Mouse (Mus musculus) lung, embryonic 15.5 days (tissue): Measurements from ENCODE around the gene Arrdc3. TPM values are rescaled to one million over a fixed set of nuclear protein-coding genes. Genes with fewer than 3 reads are reported as not detected.
A peak's percentile ranks its signal among the peaks of the same experiment; 100 is the strongest.

Experiments
- ATAC-seq: fragments of 200-750 bp; cut with Nextera tagmentation; 2 replicates; pipeline ENCODE4 v1.8.0; 2017; ENCODE audit warnings: moderate number of reproducible peaks, borderline replicate concordance; ENCODE audit not compliant: low FRiP score, low TSS enrichment; ENCODE audit errors: extremely low read depth
- H3K27ac ChIP-seq: fragments of 300-500 bp; sonication (generic); 2 replicates; pipeline ENCODE4 v1.5.1; 2015; ENCODE audit warnings: moderate library complexity, mild to moderate bottlenecking, inconsistent platforms
- H3K27me3 ChIP-seq: fragments of 300-500 bp; sonication (generic); 2 replicates; pipeline ENCODE4 v1.6.1; 2015; ENCODE audit warnings: inconsistent platforms
- H3K36me3 ChIP-seq: fragments of 300-500 bp; sonication (generic); 2 replicates; pipeline ENCODE4 v1.6.1; 2015; ENCODE audit warnings: inconsistent platforms
- H3K4me1 ChIP-seq: fragments of 300-500 bp; sonication (generic); 2 replicates; pipeline ENCODE4 v1.6.1; 2015; ENCODE audit warnings: inconsistent platforms
- H3K4me2 ChIP-seq: fragments of 300-500 bp; sonication (generic); 2 replicates; pipeline ENCODE4 v1.6.1; 2015; ENCODE audit warnings: inconsistent platforms, mild to moderate bottlenecking, moderate library complexity
- H3K4me3 ChIP-seq: fragments of 300-500 bp; sonication (generic); 2 replicates; pipeline ENCODE4 v1.5.1; 2015; ENCODE audit warnings: mild to moderate bottlenecking, inconsistent platforms
- H3K9ac ChIP-seq: fragments of 300-500 bp; sonication (generic); 2 replicates; pipeline ENCODE4 v1.6.1; 2015; ENCODE audit warnings: inconsistent platforms
- H3K9me3 ChIP-seq: fragments of 300-500 bp; sonication (generic); 2 replicates; pipeline ENCODE4 v1.6.1; 2016; ENCODE audit warnings: inconsistent platforms
- WGBS: fragments of 180-500 bp; shearing (Covaris S2); methylation state at CpG from one replicate; pipeline ENCODE4 v1.1.7; 2015; 5-methylcytosine and 5-hydroxymethylcytosine counted together
- polyA plus RNA-seq: library from polyadenylated mRNA; unstranded; fragments of >200 nt; fragmentation: Nextera tagmentation; extraction: Ambion mirVana; gene quantifications from 2 replicates; pipeline ENCODE4 v1.2.1, GENCODE M21; 2015

Gene Arrdc3
- polyA plus RNA-seq, result 56.0 and 63.1 TPM in 2 replicates

- Histone ChIP-seq H3K36me3 (peaks cover 7% of the 10 kb centered on the region; the same call in 1 of the 2 replicates), H3K27me3 (no peaks in the 10 kb centered on the region), H3K27ac (peak within 1 kb of the TSS; percentile 100), H3K4me3 (peak within 1 kb of the TSS; percentile 82), H3K9ac (peak within 1 kb of the TSS; percentile 99), H3K4me2 (peak within 1 kb of the TSS; percentile 56), H3K4me1 (peaks cover 6% of the 10 kb centered on the region), H3K9me3 (no peaks in the 10 kb centered on the region)
- 0% methylated on average over 29 of the region's 31 CpGs for WGBS
- peak; percentile 56; the same call in 1 of the 2 replicates for ATAC-seq
Measured at GRCm38 (mm10) chr13:80883190-80883589, at the start of gene Arrdc3. Arrdc3 (plus strand) TSS chr13:80883384.

- Histone ChIP-seq H3K36me3 (no peaks in the 10 kb centered on the region), H3K4me1 (no peaks in the 10 kb centered on the region), H3K27me3 (no peaks in the 10 kb centered on the region), H3K27ac (no peak overlapping the region), H3K4me2 (no peak overlapping the region), H3K9me3 (no peaks in the 10 kb centered on the region), H3K4me3 (no peak overlapping the region), H3K9ac (no peak overlapping the region)
- 7% methylated on average over 5 of the region's 5 CpGs for WGBS
- peak; percentile 27; the same call in 1 of the 2 replicates for ATAC-seq
Measured at GRCm38 (mm10) chr13:80862215-80862614, 21.0 kb upstream of the Arrdc3 start.

DNA sequence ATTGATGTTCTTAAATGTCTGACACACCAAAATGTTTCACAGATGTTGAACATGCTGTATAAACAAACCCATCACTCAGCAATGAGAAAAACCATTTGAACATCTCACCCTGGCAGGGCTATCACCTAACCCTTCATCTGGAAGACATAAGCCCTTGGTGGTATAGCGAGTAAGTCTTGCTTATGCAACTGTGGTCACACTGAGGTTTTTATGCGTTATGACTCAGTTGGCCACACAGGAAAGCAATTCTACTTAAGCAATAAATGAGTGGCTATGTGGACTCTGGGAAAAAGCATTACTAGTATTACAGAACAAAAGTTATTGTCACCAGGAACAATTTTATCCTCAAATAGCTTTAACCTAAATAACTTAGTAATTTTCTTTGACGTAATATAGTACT is 19.0 kb upstream of the Arrdc3 start:
- 56% methylated on average over 3 of the region's 3 CpGs for WGBS

DNA sequence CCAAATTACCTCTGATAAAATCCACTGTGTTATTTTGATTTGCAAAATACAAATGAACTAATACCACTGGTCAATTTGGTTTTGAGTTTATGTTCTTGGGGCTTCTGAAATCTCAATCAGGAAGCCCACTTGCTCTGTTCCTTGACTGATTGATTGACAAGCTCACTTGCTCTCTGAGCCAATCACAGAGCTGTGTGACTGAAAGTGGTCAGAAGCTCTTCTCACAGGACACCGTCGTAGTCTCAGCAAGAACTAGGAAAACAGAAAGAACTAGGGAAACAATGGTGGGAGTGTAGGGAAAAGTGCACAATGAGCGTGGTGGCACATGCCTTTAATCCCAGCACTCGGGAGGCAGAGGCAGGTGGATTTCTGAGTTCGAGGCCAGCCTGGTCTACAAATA is 8.1 kb upstream of the Arrdc3 start:
- H3K4me1 ChIP-seq, result no peaks in the 10 kb centered on the region
- no peak overlapping the region for H3K9ac ChIP-seq
- no peaks in the 10 kb centered on the region for H3K27me3 ChIP-seq
- H3K4me3 ChIP-seq, result no peak overlapping the region
- no peak overlapping the region for H3K4me2 ChIP-seq
- no peak for ATAC-seq
- no peaks in the 10 kb centered on the region for H3K9me3 ChIP-seq
- H3K36me3 ChIP-seq, result no peaks in the 10 kb centered on the region
- no peak overlapping the region for H3K27ac ChIP-seq
- 80% methylated on average over 5 of the region's 5 CpGs for WGBS

More for the DNA sequence above, 19.0 kb upstream of the Arrdc3 start:
- no peaks in the 10 kb centered on the region for H3K27me3 ChIP-seq
- H3K4me1 ChIP-seq, result no peaks in the 10 kb centered on the region
- H3K4me2 ChIP-seq, result no peak overlapping the region
- H3K27ac ChIP-seq, result no peak overlapping the region
- H3K4me3 ChIP-seq, result no peak overlapping the region
- H3K9ac ChIP-seq, result no peak overlapping the region
- no peak for ATAC-seq
- H3K36me3 ChIP-seq, result no peaks in the 10 kb centered on the region
- no peaks in the 10 kb centered on the region for H3K9me3 ChIP-seq

- no peak for ATAC-seq
- Histone ChIP-seq H3K4me3 (no peak overlapping the region), H3K36me3 (no peaks in the 10 kb centered on the region), H3K27me3 (no peaks in the 10 kb centered on the region), H3K27ac (no peak overlapping the region), H3K4me1 (peaks cover 6% of the 10 kb centered on the region), H3K9ac (no peak overlapping the region), H3K9me3 (no peaks in the 10 kb centered on the region), H3K4me2 (no peak overlapping the region)
- 79% methylated on average over 4 of the region's 4 CpGs for WGBS
Measured at GRCm38 (mm10) chr13:80880756-80881155, 2.4 kb upstream of the Arrdc3 start.

- WGBS, result 20% methylated on average over 6 of the region's 6 CpGs
- Histone ChIP-seq H3K9me3 (no peaks in the 10 kb centered on the region), H3K9ac (no peak overlapping the region), H3K27me3 (no peaks in the 10 kb centered on the region), H3K4me1 (peaks cover 6% of the 10 kb centered on the region), H3K36me3 (no peaks in the 10 kb centered on the region), H3K4me2 (peak overlapping the region; percentile 54), H3K4me3 (no peak overlapping the region), H3K27ac (peak overlapping the region; percentile 100)
- no peak for ATAC-seq
Measured at GRCm38 (mm10) chr13:80881722-80882500, 1.3 kb upstream of the Arrdc3 start.

- Histone ChIP-seq H3K9me3 (no peaks in the 10 kb centered on the region), H3K9ac (peak overlapping the region; percentile 99), H3K27me3 (no peaks in the 10 kb centered on the region), H3K36me3 (peaks cover 2% of the 10 kb centered on the region; the same call in 1 of the 2 replicates), H3K4me2 (peak overlapping the region; percentile 54), H3K4me3 (peak overlapping the region; percentile 82), H3K4me1 (peaks cover 6% of the 10 kb centered on the region), H3K27ac (peak overlapping the region; percentile 100)
- peak; percentile 36; the same call in 1 of the 2 replicates for ATAC-seq
- WGBS, result 0% methylated on average over 23 of the region's 23 CpGs
Measured at GRCm38 (mm10) chr13:80882716-80883135, 458 bp upstream of the Arrdc3 start.

DNA sequence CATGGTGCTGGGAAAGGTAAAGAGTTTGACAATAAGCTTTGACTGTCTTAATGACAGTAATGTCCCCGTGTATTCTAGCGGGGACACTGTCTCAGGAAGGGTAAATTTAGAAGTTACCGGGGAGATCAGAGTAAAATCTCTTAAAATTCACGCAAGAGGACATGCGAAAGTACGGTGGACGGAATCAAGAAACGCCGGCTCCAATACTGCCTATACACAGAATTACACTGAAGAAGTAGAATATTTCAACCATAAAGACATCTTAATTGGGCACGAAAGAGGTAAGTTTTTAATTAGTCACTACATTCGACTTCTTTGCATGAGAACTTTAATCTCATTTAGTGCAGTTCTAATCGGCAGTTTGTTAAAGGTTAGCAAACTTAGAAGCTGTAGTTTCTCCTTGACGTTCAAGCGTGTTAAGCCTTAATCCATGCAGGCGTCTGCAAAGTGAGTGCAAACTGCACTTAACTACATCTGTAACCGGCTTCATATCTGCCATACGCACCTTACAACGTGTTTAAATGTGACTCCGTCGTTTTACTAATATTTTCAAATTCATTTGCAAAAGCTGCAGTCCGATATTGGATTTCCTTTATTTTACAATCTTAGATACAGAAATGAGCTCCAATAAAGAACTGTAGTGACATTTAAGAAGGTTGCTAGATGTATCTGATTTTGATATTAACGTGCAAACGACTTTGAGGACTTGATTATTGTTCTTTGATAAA is 629 bp downstream of the Arrdc3 start:
- peak overlapping the region; percentile 56 for H3K4me2 ChIP-seq
- peaks cover 9% of the 10 kb centered on the region for H3K36me3 ChIP-seq
- H3K9me3 ChIP-seq, result no peaks in the 10 kb centered on the region
- H3K27me3 ChIP-seq, result no peaks in the 10 kb centered on the region
- peak overlapping the region; percentile 82 for H3K4me3 ChIP-seq
- ATAC-seq, result no peak
- H3K27ac ChIP-seq, result peak overlapping the region; percentile 100
- H3K9ac ChIP-seq, result peak overlapping the region; percentile 99
- WGBS, result under 1% methylated on average over 23 of the region's 23 CpGs
- peaks cover 6% of the 10 kb centered on the region for H3K4me1 ChIP-seq

GRCm38 (mm10) chr13:80884377-80884983 is 1.3 kb downstream of the Arrdc3 start:
- Histone ChIP-seq H3K4me3 (peak overlapping the region; percentile 82), H3K9ac (peak overlapping the region; percentile 99), H3K9me3 (no peaks in the 10 kb centered on the region), H3K4me2 (peak overlapping the region; percentile 56), H3K27ac (peak overlapping the region; percentile 100), H3K36me3 (peaks cover 12% of the 10 kb centered on the region), H3K27me3 (no peaks in the 10 kb centered on the region), H3K4me1 (peaks cover 6% of the 10 kb centered on the region)
- no peak for ATAC-seq
- WGBS, result under 1% methylated on average over 15 of the region's 15 CpGs

DNA sequence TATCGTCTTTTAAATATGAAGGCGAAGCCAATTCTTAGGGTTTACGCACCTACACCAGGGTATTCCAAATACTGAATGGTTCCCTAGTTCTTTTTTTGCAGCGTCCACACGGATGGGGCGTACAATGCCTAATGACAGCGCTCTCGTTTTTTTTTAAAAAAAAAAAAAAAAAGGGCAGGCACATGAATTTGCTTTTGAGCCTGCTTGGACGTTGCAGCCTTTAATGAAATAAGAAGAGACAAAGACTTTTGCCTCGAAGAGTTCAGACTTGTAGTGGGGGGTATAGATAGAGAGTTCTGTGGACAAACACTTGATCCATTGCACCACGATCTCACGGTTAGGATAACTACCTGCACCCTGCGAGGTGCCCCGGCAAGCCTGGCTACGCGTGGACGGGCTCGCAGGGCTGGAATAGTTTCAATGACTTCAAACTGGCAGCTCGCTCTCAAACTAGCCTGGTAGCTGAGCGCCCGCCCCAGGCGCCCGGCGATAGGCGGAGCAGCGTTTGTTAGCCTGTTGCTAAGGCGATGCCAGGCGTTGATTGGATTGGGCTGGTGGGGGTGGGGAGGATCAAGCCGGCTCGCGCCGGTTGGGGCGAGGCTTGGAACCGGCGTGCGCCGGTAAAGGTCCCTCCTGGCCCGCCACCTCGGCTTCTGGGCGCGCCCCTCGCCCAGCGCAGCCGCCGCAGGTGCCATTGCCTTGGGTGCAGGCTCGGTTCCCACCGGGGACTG is 2.1 kb downstream of the Arrdc3 start:
- Histone ChIP-seq H3K9ac (peak overlapping the region; percentile 99), H3K27ac (peak overlapping the region; percentile 100), H3K4me3 (peak overlapping the region; percentile 82), H3K9me3 (no peaks in the 10 kb centered on the region), H3K4me2 (peak overlapping the region; percentile 56), H3K27me3 (no peaks in the 10 kb centered on the region), H3K4me1 (peaks cover 6% of the 10 kb centered on the region), H3K36me3 (peaks cover 16% of the 10 kb centered on the region)
- WGBS, result under 1% methylated on average over 47 of the region's 47 CpGs
- peak; percentile 88 for ATAC-seq
